Mouse (Mus musculus) erythroblast, embryonic 14.5 days (primary cell): ENCODE results near the gene Gabrb1. TPM values are rescaled to one million over a fixed set of nuclear protein-coding genes. Genes with fewer than 3 reads are reported as not detected.

Experiments used
- H3K27me3 ChIP-seq: 2 replicates; pipeline ENCODE4 v1.6.1; 2012; ENCODE audit warnings: inconsistent platforms; ENCODE audit not compliant: control insufficient read depth
- H3K36me3 ChIP-seq: 2 replicates; pipeline ENCODE4 v1.6.1; 2012; ENCODE audit warnings: mild to moderate bottlenecking, inconsistent platforms; ENCODE audit not compliant: control insufficient read depth
- H3K4me1 ChIP-seq: 2 replicates; pipeline ENCODE4 v1.6.1; 2012; ENCODE audit warnings: inconsistent platforms; ENCODE audit not compliant: control insufficient read depth
- H3K4me3 ChIP-seq: replicated peaks from 2 replicates; pipeline ENCODE3; 2012; ENCODE audit warnings: moderate library complexity, mild to moderate bottlenecking, inconsistent platforms
- H3K9me3 ChIP-seq: 2 replicates; pipeline ENCODE4 v1.6.1; 2012; ENCODE audit warnings: low read length, inconsistent platforms, mixed read lengths; ENCODE audit not compliant: control insufficient read depth
- GATA1 ChIP-seq: IDR thresholded peaks from 2 replicates; pipeline ENCODE4 v1.6.1; 2012; ENCODE audit warnings: low read length, inconsistent platforms, mixed read lengths
- TAL1 ChIP-seq: IDR thresholded peaks from 3 replicates; pipeline ENCODE4 v1.6.1; 2012; ENCODE audit warnings: low read length, inconsistent platforms, mixed read lengths
- polyA plus RNA-seq: library from polyadenylated mRNA; stranded (reverse); fragments of >175 nt; gene quantifications from 2 replicates; pipeline ENCODE4 v1.2.3, GENCODE M21; 2012

Gene Gabrb1
- polyA plus RNA-seq, 1 experiment: not detected

DNA sequence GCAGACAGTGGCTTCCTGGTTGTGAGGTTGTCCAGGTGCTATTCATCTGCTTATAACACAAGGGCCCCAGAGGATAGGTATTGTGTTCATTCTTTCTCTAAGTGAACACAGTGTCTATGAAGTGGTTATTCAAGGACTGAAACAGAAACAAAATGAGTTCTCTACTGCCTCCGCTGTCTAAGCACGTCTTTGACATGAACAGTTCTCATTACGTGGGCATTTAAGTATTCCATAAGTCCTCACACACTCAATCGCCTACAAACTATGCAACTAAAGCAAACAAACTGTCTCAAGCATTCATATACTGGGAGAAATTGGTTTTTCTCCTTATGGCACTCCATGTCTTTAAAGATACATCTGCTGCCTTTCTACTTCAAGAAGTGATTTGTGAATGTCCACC, 257.8 kb downstream of the Gabrb1 start:
- Histone ChIP-seq H3K4me1 (no peaks in the 10 kb centered on the region), H3K9me3 (0 out of 2 replicates have a peak, but pooled peaks cover 2% of the 10 kb centered on the region), H3K36me3 (no peaks in the 10 kb centered on the region), H3K4me3 (no peak overlapping the region), H3K27me3 (no peaks in the 10 kb centered on the region)
- no peak for TF ChIP-seq GATA1
- TF ChIP-seq TAL1: no peak

DNA sequence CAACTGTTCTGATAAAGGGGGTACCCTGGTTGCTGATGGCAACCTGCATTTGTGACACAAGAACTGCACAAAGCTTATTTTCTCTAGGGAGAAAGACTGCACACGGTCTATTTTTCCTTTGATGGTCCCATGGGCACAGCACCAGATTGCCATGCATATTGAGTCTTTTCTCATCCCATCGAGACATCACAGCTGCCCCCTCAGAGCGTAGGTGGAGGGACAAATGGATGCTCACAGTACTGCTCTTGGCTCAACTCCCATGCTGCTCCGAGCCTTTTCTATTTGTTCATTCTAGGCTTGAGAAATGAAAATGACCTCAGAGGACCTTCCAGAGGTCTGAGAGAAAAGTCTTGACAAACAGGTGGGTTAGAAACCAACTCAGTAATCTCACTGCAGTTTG, 259.3 kb downstream of the Gabrb1 start:
- H3K27me3 ChIP-seq: no peaks in the 10 kb centered on the region
- 0 out of 2 replicates have a peak, but pooled peaks cover 2% of the 10 kb centered on the region for H3K9me3 ChIP-seq
- no peak overlapping the region for H3K4me3 ChIP-seq
- H3K36me3 ChIP-seq: no peaks in the 10 kb centered on the region
- no peaks in the 10 kb centered on the region for H3K4me1 ChIP-seq
- TF ChIP-seq GATA1: no peak
- no peak for TF ChIP-seq TAL1

DNA sequence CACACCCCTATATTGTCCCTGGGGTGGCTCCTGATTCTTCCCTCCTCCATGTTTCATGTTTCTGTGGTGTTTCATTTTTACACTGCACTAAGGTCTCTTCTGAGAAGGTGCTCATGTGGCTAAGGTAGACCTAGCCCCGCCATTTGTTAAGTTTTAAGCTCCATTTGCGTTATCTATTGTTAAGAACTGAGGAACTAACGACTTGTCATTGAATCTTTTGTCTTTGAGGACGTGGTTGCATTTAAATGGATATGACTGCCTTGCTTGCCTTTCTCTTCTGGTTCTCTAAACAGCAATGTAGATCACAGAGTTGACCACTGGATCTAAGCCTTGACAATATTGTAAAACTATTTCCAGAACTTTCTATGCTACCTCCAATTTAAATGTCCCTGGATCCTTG, 265.7 kb downstream of the Gabrb1 start:
- H3K4me3 ChIP-seq: no peak overlapping the region
- no peak for TF ChIP-seq GATA1
- TF ChIP-seq TAL1: no peak
- no peaks in the 10 kb centered on the region for H3K36me3 ChIP-seq
- H3K9me3 ChIP-seq: 0 out of 2 replicates have a peak, but pooled peaks cover 2% of the 10 kb centered on the region
- H3K27me3 ChIP-seq: no peaks in the 10 kb centered on the region
- H3K4me1 ChIP-seq: no peaks in the 10 kb centered on the region

DNA sequence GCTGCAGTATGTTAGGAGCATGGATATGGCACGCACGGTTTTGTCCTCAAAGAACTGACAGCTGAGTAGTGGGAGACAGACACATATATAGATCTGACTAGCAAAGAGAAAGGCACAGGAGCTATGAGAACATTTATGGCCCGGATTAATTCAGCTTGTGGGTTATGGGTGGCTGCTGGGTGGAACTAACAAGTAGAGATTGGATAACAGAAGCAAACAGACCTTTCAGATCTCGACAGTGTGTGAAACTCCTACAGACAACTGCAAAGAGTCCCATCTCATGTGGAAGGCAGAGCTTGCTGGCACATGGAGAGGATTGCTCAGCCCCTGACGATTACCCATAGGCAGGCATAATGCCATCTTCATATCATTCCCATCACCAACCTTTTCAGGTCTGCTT, 268.4 kb downstream of the Gabrb1 start:
- TF ChIP-seq TAL1: no peak
- no peak for TF ChIP-seq GATA1
- no peak overlapping the region for H3K4me3 ChIP-seq
- 0 out of 2 replicates have a peak, but pooled peaks cover 2% of the 10 kb centered on the region for H3K9me3 ChIP-seq
- no peaks in the 10 kb centered on the region for H3K36me3 ChIP-seq
- no peaks in the 10 kb centered on the region for H3K4me1 ChIP-seq
- H3K27me3 ChIP-seq: no peaks in the 10 kb centered on the region

DNA sequence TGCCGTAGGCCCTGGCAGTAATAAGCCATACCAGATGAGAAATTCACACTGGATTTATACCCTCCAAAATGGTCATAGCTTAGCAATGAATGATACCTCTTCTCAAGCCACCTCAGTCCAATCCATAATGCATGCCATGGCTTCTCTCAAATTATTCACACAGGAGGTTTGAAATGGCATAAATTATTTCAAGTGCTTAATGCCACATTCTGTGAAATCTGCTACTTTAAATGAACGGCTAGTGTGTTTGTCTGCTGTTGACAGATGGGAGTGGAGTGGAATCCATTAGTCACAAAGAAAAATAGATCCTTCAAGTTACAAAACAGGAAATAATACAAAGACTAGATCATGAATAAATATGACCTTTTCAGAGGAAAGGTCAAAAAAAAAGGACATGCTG, 272.1 kb downstream of the Gabrb1 start:
- H3K36me3 ChIP-seq: no peaks in the 10 kb centered on the region
- no peaks in the 10 kb centered on the region for H3K4me1 ChIP-seq
- no peak overlapping the region for H3K4me3 ChIP-seq
- no peaks in the 10 kb centered on the region for H3K27me3 ChIP-seq
- TF ChIP-seq GATA1 (no peak), TAL1 (no peak)
- no peaks in the 10 kb centered on the region for H3K9me3 ChIP-seq

DNA sequence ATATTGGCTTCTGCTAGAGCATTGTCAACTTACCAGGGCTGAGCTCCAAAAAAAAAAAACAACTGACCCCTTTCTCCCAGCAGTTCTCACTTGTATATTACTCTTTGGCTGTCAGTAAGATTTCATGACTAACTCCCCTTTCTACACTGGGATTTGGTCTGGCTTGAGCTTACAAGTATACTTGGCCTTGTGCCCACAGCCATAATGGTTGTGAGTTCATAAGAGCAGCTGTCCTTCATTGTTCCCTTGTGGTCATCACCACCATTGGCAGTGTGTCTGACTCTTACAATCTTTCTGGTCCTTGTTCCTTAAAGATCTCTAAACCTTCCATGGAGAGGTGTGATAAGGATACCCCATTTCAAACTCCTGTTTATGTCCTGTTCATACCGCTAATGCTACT, 293.5 kb downstream of the Gabrb1 start:
- TF ChIP-seq GATA1 (no peak), TAL1 (no peak)
- H3K4me1 ChIP-seq: no peaks in the 10 kb centered on the region
- H3K36me3 ChIP-seq: no peaks in the 10 kb centered on the region
- no peak overlapping the region for H3K4me3 ChIP-seq
- H3K27me3 ChIP-seq: no peaks in the 10 kb centered on the region
- H3K9me3 ChIP-seq: no peaks in the 10 kb centered on the region

DNA sequence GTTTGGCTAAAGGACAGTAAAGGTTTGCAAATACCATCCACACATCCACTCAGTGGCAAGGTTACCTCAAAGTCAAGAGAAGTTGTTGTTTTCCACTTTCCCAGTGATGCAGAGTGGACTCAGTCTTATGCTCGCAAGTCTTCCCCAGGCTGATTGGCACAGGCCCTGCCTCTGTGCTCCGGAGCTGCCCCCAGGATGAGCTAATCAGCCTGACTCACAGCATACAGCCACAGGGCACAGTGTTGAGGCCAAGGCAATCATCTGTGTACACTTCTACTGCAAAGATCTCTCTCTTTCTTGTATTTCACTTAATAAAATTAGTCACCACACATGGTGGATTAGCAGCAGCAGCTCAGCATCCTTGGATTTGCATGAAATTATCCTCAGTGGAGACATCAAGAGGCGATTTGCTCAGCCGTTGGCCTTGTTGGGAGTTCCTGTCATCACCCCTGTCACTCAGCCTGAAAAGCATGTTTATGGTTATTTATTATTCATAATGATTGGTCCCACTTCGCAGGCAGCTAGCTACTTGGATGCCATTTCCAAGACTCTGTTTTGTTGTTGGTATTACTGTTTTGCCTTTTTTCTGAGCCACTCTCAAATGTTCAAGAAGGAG, 297.3 kb downstream of the Gabrb1 start:
- Histone ChIP-seq H3K36me3 (no peaks in the 10 kb centered on the region), H3K4me3 (no peak overlapping the region), H3K27me3 (no peaks in the 10 kb centered on the region), H3K9me3 (no peaks in the 10 kb centered on the region), H3K4me1 (no peaks in the 10 kb centered on the region)
- TF ChIP-seq TAL1 (no peak), GATA1 (no peak)

DNA sequence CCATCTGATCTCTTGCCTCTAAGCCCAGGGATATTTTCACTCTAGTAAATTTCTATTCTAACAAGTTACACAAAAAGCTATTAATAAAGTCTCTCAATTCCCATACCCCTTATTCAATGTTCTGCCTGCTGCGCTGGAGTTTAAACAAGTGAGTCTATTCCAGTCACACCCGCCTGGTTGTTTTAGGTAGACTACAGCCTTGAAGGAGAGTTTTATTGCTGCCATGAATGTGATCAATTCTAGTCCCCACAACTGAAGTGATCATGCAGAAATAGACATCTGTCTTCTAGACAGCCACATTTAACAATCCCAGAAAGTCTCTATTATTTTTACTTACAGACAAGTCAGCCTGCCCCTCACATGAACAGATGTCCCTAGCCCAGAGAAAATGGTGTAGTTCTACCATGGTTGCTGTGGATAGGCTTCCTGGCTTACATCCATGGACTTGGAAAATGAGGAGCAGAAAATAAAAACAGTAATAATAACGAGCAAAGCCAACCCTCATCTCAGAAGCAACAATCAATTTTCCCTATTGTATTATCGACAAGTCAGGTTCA, 307.0 kb downstream of the Gabrb1 start:
- H3K4me3 ChIP-seq: no peak overlapping the region
- TF ChIP-seq TAL1 (no peak), GATA1 (no peak)

DNA sequence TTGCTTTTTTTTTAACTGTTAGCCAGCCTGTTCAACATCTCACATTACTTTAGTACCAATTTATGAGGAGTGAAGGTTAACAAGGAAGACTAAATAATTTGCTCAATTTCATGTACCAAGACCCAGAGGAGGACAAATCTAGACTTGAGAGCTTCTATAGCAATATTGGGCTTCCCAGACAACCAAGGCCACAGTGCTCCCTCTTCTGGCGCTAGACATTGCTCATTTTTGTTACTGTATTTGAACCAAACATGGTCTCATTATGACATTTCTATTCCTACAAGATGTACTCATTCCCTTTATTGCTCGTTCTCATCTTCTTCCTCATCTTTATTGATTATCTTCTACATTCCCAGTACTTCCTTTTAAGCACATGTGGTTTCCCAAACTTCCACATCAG, 307.6 kb downstream of the Gabrb1 start:
- Histone ChIP-seq H3K36me3 (no peaks in the 10 kb centered on the region), H3K27me3 (no peaks in the 10 kb centered on the region), H3K4me1 (no peaks in the 10 kb centered on the region), H3K4me3 (no peak overlapping the region), H3K9me3 (peaks cover 3% of the 10 kb centered on the region; the same call in 1 of the 2 replicates)
- TF ChIP-seq TAL1 (no peak), GATA1 (no peak)

More for the DNA sequence above, 307.0 kb downstream of the Gabrb1 start:
- H3K36me3 ChIP-seq: no peaks in the 10 kb centered on the region
- H3K9me3 ChIP-seq: peaks cover 3% of the 10 kb centered on the region; the same call in 1 of the 2 replicates
- no peaks in the 10 kb centered on the region for H3K27me3 ChIP-seq
- H3K4me1 ChIP-seq: no peaks in the 10 kb centered on the region
